Mouse (Mus musculus): ENCODE measurements around the gene Tap1.
"Not testable (repeated sequence)": the region's sequence is repeated elsewhere in the genome, so short reads cannot be mapped to it uniquely, and the experiment has no call there.

GRCm38 (mm10) chr17:34144221-34144620 is 43.1 kb upstream of the Tap1 start:
- TF ChIP-seq UBTF (IDR thresholded peaks at IDR 0.05; ENCODE audit: borderline replicate concordance, insufficient read depth, low read depth, low read length); CTCF (IDR thresholded peaks at IDR 0.05 in 2 of 3, conservative IDR thresholded peaks at IDR 0.05 in 1 of 3; ENCODE audit: control insufficient read depth in 1 of 3, insufficient read depth in 1 of 3, low read depth in 2 of 3, low read length in 3 of 3, poor library complexity in 1 of 3, severe bottlenecking in 1 of 3); CHD1 (IDR thresholded peaks at IDR 0.05; ENCODE audit: low read depth, low read length); SIN3A (IDR thresholded peaks at IDR 0.05; ENCODE audit: low read length); MAFK (IDR thresholded peaks at IDR 0.05; ENCODE audit: borderline replicate concordance, low read depth, low read length); POLR2A (IDR thresholded peaks at IDR 0.05; ENCODE audit: control insufficient read depth in 1 of 2, insufficient read depth in 1 of 2, low read depth in 1 of 2, low read length in 2 of 2, poor library complexity in 1 of 2); MAX (IDR thresholded peaks at IDR 0.05; ENCODE audit: low read length); SMC3 (IDR thresholded peaks at IDR 0.05; ENCODE audit: low read depth, low read length); GABPA (IDR thresholded peaks at IDR 0.05; ENCODE audit: low read depth, low read length); ZC3H11A (IDR thresholded peaks at IDR 0.05; ENCODE audit: low read depth, low read length); MEF2A (IDR thresholded peaks at IDR 0.05; ENCODE audit: extremely low read depth, insufficient replicate concordance, low read depth, low read length, poor library complexity, severe bottlenecking); NRF1 (IDR thresholded peaks at IDR 0.05; ENCODE audit: insufficient read depth, low read depth, low read length, poor library complexity, severe bottlenecking); TBP (IDR thresholded peaks at IDR 0.05; ENCODE audit: low read depth, low read length): not testable (repeated sequence)
